Mouse (Mus musculus) heart, adult 2 months (tissue): ENCODE results near the gene Fam19a3.
"Not testable (repeated sequence)": the region's sequence is repeated elsewhere in the genome, so short reads cannot be mapped to it uniquely, and the experiment has no call there.

Experiments used
- CTCF ChIP-seq: fragments of 200-600 bp; IDR thresholded peaks from 2 replicates; pipeline ENCODE4 v1.8.1; 2022; ENCODE audit warnings: antibody characterized with exemption, mild to moderate bottlenecking, moderate library complexity
- POLR2A ChIP-seq: fragments of 200-500 bp; IDR thresholded peaks from 2 replicates; pipeline ENCODE4 v1.6.1; 2011; ENCODE audit warnings: mild to moderate bottlenecking, low read depth, low read length, control low read depth; ENCODE audit not compliant: insufficient read depth

- TF ChIP-seq CTCF, POLR2A: not testable (repeated sequence)
These were observed 19.4 kb downstream of the Fam19a3 start for GRCm38 (mm10) chr3:104762103-104762863.
